9 mouse cellular contexts compared by ENCODE assay signal in the genomic region with DNA sequence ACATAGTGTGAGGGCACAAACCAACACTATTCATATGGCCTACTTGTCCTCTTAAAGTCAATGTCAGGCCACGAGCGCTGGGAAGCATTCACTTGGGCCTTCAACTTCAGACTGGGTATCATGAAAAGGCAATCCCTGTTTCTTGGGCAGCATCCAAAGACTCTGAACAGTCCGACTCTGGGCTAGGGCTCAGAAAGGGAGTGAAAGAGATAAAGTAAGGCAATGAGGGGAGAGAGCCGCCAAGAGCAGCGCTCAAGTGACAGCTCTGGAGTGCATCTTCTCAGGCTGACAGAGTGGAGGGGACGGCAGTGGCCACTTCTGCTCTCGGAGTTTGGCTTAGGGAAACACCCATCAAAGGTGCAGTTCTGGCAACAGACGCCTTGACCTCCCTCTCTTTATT.
DNase-seq lines count a peak whose midpoint lies in the region; TF ChIP-seq lines count a peak whose summit lies in the region.
"Had no signal": no experiment of that assay in that cellular context is flagged by ENCODE, and none has a peak within 500 bp of the region (broad histone marks: within the 10 kb centered on the region; RNA-seq: fewer than 3 reads in every experiment).

No protein-coding gene starts in this region.

- intact Hi-C loops in left cerebral cortex, postnatal 4 days (cut with DNase I), result no loop called here
- intact Hi-C loops in left cerebral cortex, postnatal 25 days (cut with DNase I), result no loop called here
- intact Hi-C loops in heart, postnatal 25 days (cut with DNase I), result no loop called here

- no peak for TF ChIP-seq POLR2A in brain, embryonic 14.5 days (IDR thresholded peaks at IDR 0.05; ENCODE audit: borderline replicate concordance, extremely low read depth, insufficient read depth, insufficient read length, poor library complexity, severe bottlenecking)

- TF ChIP-seq CTCF in brain, embryonic 14.5 days (IDR thresholded peaks at IDR 0.05; ENCODE audit: borderline replicate concordance, extremely low read depth, insufficient read depth, insufficient read length), result no peak

- DNase-seq in adrenal gland, postnatal 10 days, result peak; percentile 24
- no peak for DNase-seq in adrenal gland, adult 8-10 months
- DNase-seq in left cerebral cortex, postnatal 4 days, result peak; percentile 13
- no peak for DNase-seq in left cerebral cortex, postnatal 25 days (ENCODE audit: low spot score in 2 of 2)
- DNase-seq in brain, embryonic 14.5 days (ENCODE audit: low read depth), result peak; percentile 43
- peak; percentile 29 for DNase-seq in heart, postnatal 25 days (ENCODE audit: low spot score)
- no peak for DNase-seq in layer of hippocampus, adult 11-12 months (ENCODE audit: low spot score)
- DNase-seq in adrenal gland, adult 2 months, result no peak
- DNase-seq: forebrain, postnatal 0 days had no signal

Comparison
In these comparisons a context has a peak if more than half of its experiments do, and no peak if none do; other contexts are left out.
1. DNase-seq: peak in adrenal gland, postnatal 10 days (single experiment), left cerebral cortex, postnatal 4 days (single experiment), brain, embryonic 14.5 days (single experiment) and heart, postnatal 25 days (single experiment); none in adrenal gland, adult 8-10 months (single experiment), left cerebral cortex, postnatal 25 days (0 of 2), layer of hippocampus, adult 11-12 months (single experiment) and adrenal gland, adult 2 months (single experiment).